Mouse (Mus musculus) cerebral cortex, adult 2 months (tissue): ENCODE data around the gene Prox2.

Experiments
- WGBS: fragments of 180-500 bp; shearing (Covaris S2); methylation state at CpG from one replicate; pipeline ENCODE4 v1.1.7; 2018; 5-methylcytosine and 5-hydroxymethylcytosine counted together

Prox2 gene

GRCm38 (mm10) chr12:85094010-85094409 is 16.5 kb downstream of the Prox2 start:
- 16% methylated on average over 14 of the region's 14 CpGs for WGBS

- WGBS, result 12% methylated on average over 3 of the region's 3 CpGs
These were observed 18.3 kb downstream of the Prox2 start for GRCm38 (mm10) chr12:85092214-85092613.

DNA sequence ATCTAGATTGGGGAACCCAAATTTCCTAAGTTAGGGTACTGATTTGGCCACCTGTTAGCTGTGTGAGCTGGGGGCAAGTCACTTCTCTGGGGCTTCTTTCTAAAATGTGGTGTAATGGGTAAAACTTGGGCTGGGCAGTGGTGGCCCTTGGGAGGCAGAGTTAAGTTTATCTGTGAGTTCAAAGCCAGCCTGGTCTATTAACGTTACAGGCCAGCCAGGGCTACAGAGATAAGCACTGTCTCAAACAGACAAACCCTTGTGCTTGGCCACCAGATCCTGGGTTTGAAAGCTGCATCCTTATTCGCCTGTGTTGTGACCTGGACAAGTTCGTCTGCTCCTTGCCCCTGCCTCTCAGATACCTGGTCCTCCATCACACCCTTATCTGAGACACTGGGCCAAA is 19.4 kb downstream of the Prox2 start:
- 89% methylated on average over 3 of the region's 3 CpGs for WGBS

DNA sequence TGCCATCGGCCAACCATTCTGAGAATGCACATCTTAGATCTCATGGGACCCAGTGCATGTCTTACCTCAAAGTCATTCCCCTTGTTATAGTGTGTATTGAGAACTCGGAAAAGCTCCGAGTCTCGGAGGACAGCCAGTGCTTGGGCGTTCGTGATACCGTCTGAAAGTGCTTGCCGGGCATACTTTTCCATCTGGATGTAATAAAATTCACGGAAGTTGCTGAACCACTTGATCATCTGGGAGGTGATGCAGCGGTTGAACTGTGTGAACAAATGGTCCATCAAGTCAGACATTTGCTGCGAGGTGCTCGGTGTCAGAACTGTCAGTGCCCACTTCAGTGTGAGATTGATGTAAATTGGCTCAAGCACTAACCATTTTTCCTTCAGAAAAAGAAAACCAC is 22.7 kb downstream of the Prox2 start:
- 96% methylated on average over 12 of the region's 12 CpGs for WGBS

DNA sequence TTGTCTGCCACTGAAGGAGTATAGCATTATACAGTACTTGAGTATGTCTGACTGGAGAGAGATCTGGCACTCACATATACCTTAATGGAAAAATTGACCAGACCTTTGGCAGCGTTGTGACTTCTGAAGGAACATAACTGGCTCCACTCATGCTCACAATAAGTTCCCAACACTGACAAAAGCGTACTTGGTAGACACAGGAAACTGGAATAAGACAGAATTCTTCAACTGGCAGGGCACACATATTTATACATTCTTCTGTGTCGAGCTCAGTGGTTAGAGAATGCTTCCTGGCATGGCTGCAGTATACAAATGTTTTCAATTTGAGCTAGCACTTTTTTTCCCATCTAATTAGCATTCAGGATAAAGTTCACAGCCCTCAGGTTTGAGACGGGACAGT is 25.6 kb downstream of the Prox2 start:
- WGBS, result 67% methylated on average over 4 of the region's 4 CpGs

- WGBS, result 67% methylated on average over 2 of the region's 2 CpGs
These were observed 26.3 kb downstream of the Prox2 start for GRCm38 (mm10) chr12:85084257-85084656.

DNA sequence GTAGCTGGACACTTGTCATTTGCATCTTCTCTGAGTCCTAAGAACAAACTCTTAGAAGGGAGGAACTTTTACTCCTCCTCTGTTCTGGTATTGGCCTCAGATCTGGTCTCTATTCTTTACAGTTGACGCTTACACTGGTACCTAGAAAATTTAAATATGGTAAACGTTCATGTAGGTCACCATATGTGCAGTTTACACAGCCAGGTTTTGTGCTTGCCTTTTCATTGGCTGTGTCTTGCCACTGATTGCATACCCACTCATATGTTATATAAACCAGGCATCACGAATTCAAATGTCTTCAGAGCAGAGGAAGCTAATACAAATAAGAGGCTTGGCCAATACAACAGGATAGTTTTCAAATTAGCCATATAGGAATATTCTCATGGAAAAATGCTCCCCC is 33.5 kb downstream of the Prox2 start:
- 49% methylated on average over 3 of the region's 3 CpGs for WGBS

GRCm38 (mm10) chr12:85051218-85051617 is 59.3 kb downstream of the Prox2 start:
- 87% methylated on average over 6 of the region's 6 CpGs for WGBS
